Mouse (Mus musculus) lung, embryonic 15.5 days (tissue): ENCODE results near the gene Rims1. TPM values are rescaled to one million over a fixed set of nuclear protein-coding genes. Genes with fewer than 3 reads are reported as not detected.

ENCODE experiments used
- ATAC-seq: fragments of 200-750 bp; cut with Nextera tagmentation; 2 replicates; pipeline ENCODE4 v1.8.0; 2017; ENCODE audit warnings: moderate number of reproducible peaks, borderline replicate concordance; ENCODE audit not compliant: low FRiP score, low TSS enrichment; ENCODE audit errors: extremely low read depth
- H3K27ac ChIP-seq: fragments of 300-500 bp; sonication (generic); 2 replicates; pipeline ENCODE4 v1.5.1; 2015; ENCODE audit warnings: moderate library complexity, mild to moderate bottlenecking, inconsistent platforms
- H3K27me3 ChIP-seq: fragments of 300-500 bp; sonication (generic); 2 replicates; pipeline ENCODE4 v1.6.1; 2015; ENCODE audit warnings: inconsistent platforms
- H3K36me3 ChIP-seq: fragments of 300-500 bp; sonication (generic); 2 replicates; pipeline ENCODE4 v1.6.1; 2015; ENCODE audit warnings: inconsistent platforms
- H3K4me1 ChIP-seq: fragments of 300-500 bp; sonication (generic); 2 replicates; pipeline ENCODE4 v1.6.1; 2015; ENCODE audit warnings: inconsistent platforms
- H3K4me2 ChIP-seq: fragments of 300-500 bp; sonication (generic); 2 replicates; pipeline ENCODE4 v1.6.1; 2015; ENCODE audit warnings: inconsistent platforms, mild to moderate bottlenecking, moderate library complexity
- H3K4me3 ChIP-seq: fragments of 300-500 bp; sonication (generic); 2 replicates; pipeline ENCODE4 v1.5.1; 2015; ENCODE audit warnings: mild to moderate bottlenecking, inconsistent platforms
- H3K9ac ChIP-seq: fragments of 300-500 bp; sonication (generic); 2 replicates; pipeline ENCODE4 v1.6.1; 2015; ENCODE audit warnings: inconsistent platforms
- H3K9me3 ChIP-seq: fragments of 300-500 bp; sonication (generic); 2 replicates; pipeline ENCODE4 v1.6.1; 2016; ENCODE audit warnings: inconsistent platforms
- WGBS: fragments of 180-500 bp; shearing (Covaris S2); methylation state at CpG from one replicate; pipeline ENCODE4 v1.1.7; 2015; 5-methylcytosine and 5-hydroxymethylcytosine counted together
- polyA plus RNA-seq: library from polyadenylated mRNA; unstranded; fragments of >200 nt; fragmentation: Nextera tagmentation; extraction: Ambion mirVana; gene quantifications from 2 replicates; pipeline ENCODE4 v1.2.1, GENCODE M21; 2015

Rims1 gene
- polyA plus RNA-seq, 1 experiment from 2014 or later = 2.2 TPM

- H3K27me3 ChIP-seq = no peaks in the 10 kb centered on the region
- no peak overlapping the region for H3K4me2 ChIP-seq
- no peak overlapping the region for H3K27ac ChIP-seq
- H3K36me3 ChIP-seq = no peaks in the 10 kb centered on the region
- H3K9me3 ChIP-seq = no peaks in the 10 kb centered on the region
- H3K4me1 ChIP-seq = no peaks in the 10 kb centered on the region
- H3K4me3 ChIP-seq = no peak overlapping the region
- no peak overlapping the region for H3K9ac ChIP-seq
- ATAC-seq = no peak
- 83% methylated on average over 7 of the region's 7 CpGs for WGBS
Observed at GRCm38 (mm10) chr1:22311471-22311870, 494.3 kb downstream of the Rims1 start.

GRCm38 (mm10) chr1:22306519-22306918 lies 499.3 kb downstream of the Rims1 start:
- no peak overlapping the region for H3K9ac ChIP-seq
- no peaks in the 10 kb centered on the region for H3K9me3 ChIP-seq
- H3K4me3 ChIP-seq = no peak overlapping the region
- H3K27me3 ChIP-seq = no peaks in the 10 kb centered on the region
- H3K4me2 ChIP-seq = no peak overlapping the region
- 0 out of 2 replicates have a peak, but pooled peaks cover 5% of the 10 kb centered on the region for H3K4me1 ChIP-seq
- WGBS = 31% methylated on average over 5 of the region's 5 CpGs
- ATAC-seq = peak; percentile 31; the same call in 1 of the 2 replicates
- H3K27ac ChIP-seq = no peak overlapping the region
- H3K36me3 ChIP-seq = no peaks in the 10 kb centered on the region

- H3K4me3 ChIP-seq = no peak overlapping the region
- no peak overlapping the region for H3K4me2 ChIP-seq
- H3K9me3 ChIP-seq = no peaks in the 10 kb centered on the region
- H3K9ac ChIP-seq = no peak overlapping the region
- H3K36me3 ChIP-seq = no peaks in the 10 kb centered on the region
- 70% methylated on average over 1 of the region's 1 CpGs for WGBS
- no peak overlapping the region for H3K27ac ChIP-seq
- peak; percentile 23; the same call in 1 of the 2 replicates for ATAC-seq
- 0 out of 2 replicates have a peak, but pooled peaks cover 5% of the 10 kb centered on the region for H3K4me1 ChIP-seq
- H3K27me3 ChIP-seq = no peaks in the 10 kb centered on the region
Observed at GRCm38 (mm10) chr1:22305932-22306331, 499.9 kb downstream of the Rims1 start.

GRCm38 (mm10) chr1:22293953-22294352 lies 511.8 kb downstream of the Rims1 start:
- no peak overlapping the region for H3K4me2 ChIP-seq
- H3K4me1 ChIP-seq = no peaks in the 10 kb centered on the region
- H3K9me3 ChIP-seq = no peaks in the 10 kb centered on the region
- WGBS = 28% methylated on average over 3 of the region's 3 CpGs
- no peaks in the 10 kb centered on the region for H3K36me3 ChIP-seq
- no peak overlapping the region for H3K27ac ChIP-seq
- no peak overlapping the region for H3K4me3 ChIP-seq
- ATAC-seq = no peak
- H3K27me3 ChIP-seq = no peaks in the 10 kb centered on the region
- H3K9ac ChIP-seq = no peak overlapping the region

GRCm38 (mm10) chr1:22293310-22293709 lies 512.5 kb downstream of the Rims1 start:
- Histone ChIP-seq H3K27ac (no peak overlapping the region), H3K9ac (no peak overlapping the region), H3K9me3 (no peaks in the 10 kb centered on the region), H3K4me3 (no peak overlapping the region), H3K4me2 (no peak overlapping the region), H3K27me3 (no peaks in the 10 kb centered on the region), H3K36me3 (no peaks in the 10 kb centered on the region), H3K4me1 (no peaks in the 10 kb centered on the region)
- WGBS = 78% methylated on average over 2 of the region's 2 CpGs
- ATAC-seq = no peak

GRCm38 (mm10) chr1:22286807-22287206 lies 519.0 kb downstream of the Rims1 start:
- H3K36me3 ChIP-seq = no peaks in the 10 kb centered on the region
- no peak overlapping the region for H3K27ac ChIP-seq
- no peaks in the 10 kb centered on the region for H3K4me1 ChIP-seq
- no peak overlapping the region for H3K9ac ChIP-seq
- H3K9me3 ChIP-seq = no peaks in the 10 kb centered on the region
- no peaks in the 10 kb centered on the region for H3K27me3 ChIP-seq
- no peak overlapping the region for H3K4me3 ChIP-seq
- 68% methylated on average over 2 of the region's 2 CpGs for WGBS
- ATAC-seq = no peak
- H3K4me2 ChIP-seq = no peak overlapping the region

GRCm38 (mm10) chr1:22279954-22280353 lies 525.8 kb downstream of the Rims1 start:
- Histone ChIP-seq H3K9ac (no peak overlapping the region), H3K27me3 (no peaks in the 10 kb centered on the region), H3K27ac (no peak overlapping the region), H3K4me1 (no peaks in the 10 kb centered on the region), H3K4me3 (no peak overlapping the region), H3K9me3 (no peaks in the 10 kb centered on the region), H3K36me3 (no peaks in the 10 kb centered on the region), H3K4me2 (no peak overlapping the region)
- WGBS = 73% methylated on average over 1 of the region's 1 CpGs
- no peak for ATAC-seq

- H3K27me3 ChIP-seq = no peaks in the 10 kb centered on the region
- no peak for ATAC-seq
- H3K4me3 ChIP-seq = no peak overlapping the region
- H3K4me1 ChIP-seq = no peaks in the 10 kb centered on the region
- H3K9me3 ChIP-seq = no peaks in the 10 kb centered on the region
- WGBS = 69% methylated on average over 2 of the region's 2 CpGs
- no peak overlapping the region for H3K27ac ChIP-seq
- no peaks in the 10 kb centered on the region for H3K36me3 ChIP-seq
- H3K4me2 ChIP-seq = no peak overlapping the region
- no peak overlapping the region for H3K9ac ChIP-seq
Observed at GRCm38 (mm10) chr1:22274081-22274480, 531.7 kb downstream of the Rims1 start.

- Histone ChIP-seq H3K9ac (no peak overlapping the region), H3K36me3 (no peaks in the 10 kb centered on the region), H3K4me3 (no peak overlapping the region), H3K9me3 (no peaks in the 10 kb centered on the region), H3K4me1 (no peaks in the 10 kb centered on the region), H3K4me2 (no peak overlapping the region), H3K27me3 (no peaks in the 10 kb centered on the region), H3K27ac (no peak overlapping the region)
- 79% methylated on average over 5 of the region's 5 CpGs for WGBS
- no peak for ATAC-seq
Observed at GRCm38 (mm10) chr1:22270131-22270530, 535.7 kb downstream of the Rims1 start.

GRCm38 (mm10) chr1:22268581-22269359 lies 537.0 kb downstream of the Rims1 start:
- peak; percentile 76; the same call in 1 of the 2 replicates for ATAC-seq
- Histone ChIP-seq H3K4me3 (peak overlapping the region; percentile 8; the same call in 1 of the 2 replicates), H3K9me3 (no peaks in the 10 kb centered on the region), H3K4me2 (peak overlapping the region; percentile 36), H3K4me1 (no peaks in the 10 kb centered on the region), H3K27ac (no peak overlapping the region), H3K36me3 (no peaks in the 10 kb centered on the region), H3K27me3 (no peaks in the 10 kb centered on the region), H3K9ac (no peak overlapping the region)
- WGBS = 12% methylated on average over 15 of the region's 15 CpGs

GRCm38 (mm10) chr1:22266491-22266890 lies 539.3 kb downstream of the Rims1 start:
- Histone ChIP-seq H3K27ac (no peak overlapping the region), H3K4me3 (no peak overlapping the region), H3K9ac (no peak overlapping the region), H3K4me1 (no peaks in the 10 kb centered on the region), H3K4me2 (no peak overlapping the region), H3K36me3 (no peaks in the 10 kb centered on the region), H3K27me3 (no peaks in the 10 kb centered on the region), H3K9me3 (no peaks in the 10 kb centered on the region)
- WGBS = 64% methylated on average over 10 of the region's 10 CpGs
- ATAC-seq = no peak

- no peak overlapping the region for H3K9ac ChIP-seq
- no peak overlapping the region for H3K27ac ChIP-seq
- H3K27me3 ChIP-seq = no peaks in the 10 kb centered on the region
- ATAC-seq = no peak
- H3K4me1 ChIP-seq = no peaks in the 10 kb centered on the region
- H3K4me3 ChIP-seq = no peak overlapping the region
- no peaks in the 10 kb centered on the region for H3K9me3 ChIP-seq
- WGBS = 57% methylated on average over 3 of the region's 3 CpGs
- no peaks in the 10 kb centered on the region for H3K36me3 ChIP-seq
- H3K4me2 ChIP-seq = no peak overlapping the region
Observed at GRCm38 (mm10) chr1:22265528-22265927, 540.3 kb downstream of the Rims1 start.
